Mouse (Mus musculus) neural tube, embryonic 10.5 days (tissue): ENCODE results near the gene Hyal1.

Source experiments
- DNase-seq: peaks from one replicate; pipeline ENCODE4 v3.0.0-alpha.2; 2017; ENCODE audit warnings: low spot score; ENCODE audit errors: extremely low spot score

The Hyal1 gene

DNA sequence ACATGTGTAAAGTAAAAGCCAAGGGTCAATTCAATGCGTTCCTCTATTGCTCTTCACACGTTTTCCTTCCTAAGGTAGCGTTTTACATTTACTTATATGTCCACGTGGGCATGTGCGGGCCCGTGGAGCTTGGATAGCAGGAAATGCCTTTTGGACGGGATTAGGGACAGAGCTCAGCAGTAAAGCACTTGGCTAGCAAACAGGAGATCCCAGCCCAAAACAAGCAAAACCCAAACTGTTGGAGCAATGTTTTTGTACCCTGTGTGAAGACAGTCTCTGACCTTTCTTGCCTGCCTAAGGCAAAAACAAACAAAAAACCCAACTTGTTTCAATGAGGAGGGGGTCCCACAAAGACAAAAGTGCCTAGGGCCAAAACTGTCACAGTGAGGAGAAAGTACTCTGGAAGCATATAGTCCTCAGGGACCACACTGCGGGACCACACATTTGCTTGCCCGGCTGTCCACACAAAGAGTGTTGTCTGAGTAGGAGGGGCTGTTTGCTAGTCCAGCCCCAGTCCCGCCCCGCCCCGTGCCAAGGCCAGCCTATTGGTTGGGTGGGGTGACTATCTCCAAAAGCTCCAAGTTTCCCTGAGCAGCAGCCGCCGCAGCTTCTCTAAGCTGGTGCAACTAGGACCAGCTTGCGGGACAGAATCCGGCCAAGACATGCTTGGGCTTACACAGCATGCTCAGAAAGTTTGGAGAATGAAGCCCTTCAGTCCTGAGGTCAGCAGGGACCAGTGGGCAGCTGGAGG is at the start of gene Hyal1:
TSS of gene Hyal1 (plus strand) at position 571 of the 751 bp plus-strand sequence.
- DNase-seq = peak; percentile 83

GRCm38 (mm10) chr9:107533791-107534407 is 42.8 kb upstream of the Hyal1 start, which contains the start of gene Tmem115:
Tmem115 (plus strand) TSS chr9:107533945.
- peak; percentile 88 for DNase-seq

DNA sequence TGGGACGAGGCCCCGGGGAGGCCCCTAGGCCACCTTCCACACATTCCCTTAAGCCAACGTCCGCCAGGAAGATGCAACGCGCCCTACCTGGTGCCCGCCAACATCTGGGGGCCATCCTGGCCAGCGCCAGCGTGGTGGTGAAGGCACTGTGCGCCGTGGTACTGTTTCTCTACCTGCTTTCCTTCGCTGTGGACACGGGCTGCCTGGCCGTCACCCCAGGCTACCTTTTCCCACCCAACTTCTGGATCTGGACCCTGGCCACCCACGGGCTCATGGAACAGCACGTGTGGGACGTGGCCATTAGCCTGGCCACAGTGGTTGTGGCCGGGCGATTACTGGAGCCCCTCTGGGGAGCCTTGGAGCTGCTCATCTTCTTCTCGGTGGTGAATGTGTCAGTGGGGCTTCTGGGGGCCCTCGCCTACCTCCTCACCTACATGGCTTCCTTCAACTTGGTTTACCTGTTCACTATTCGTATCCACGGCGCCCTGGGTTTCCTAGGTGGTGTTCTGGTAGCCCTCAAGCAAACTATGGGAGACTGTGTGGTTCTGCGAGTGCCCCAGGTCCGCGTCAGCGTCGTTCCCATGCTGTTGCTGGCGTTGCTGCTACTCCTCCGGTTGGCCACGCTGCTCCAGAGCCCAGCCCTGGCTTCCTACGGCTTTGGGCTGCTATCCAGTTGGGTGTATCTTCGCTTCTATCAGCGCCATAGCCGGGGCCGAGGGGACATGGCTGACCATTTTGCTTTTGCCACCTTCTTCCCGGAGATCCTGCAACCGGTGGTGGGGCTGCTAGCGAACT is 42.1 kb upstream of the Hyal1 start:
- DNase-seq = peak; percentile 48

DNA sequence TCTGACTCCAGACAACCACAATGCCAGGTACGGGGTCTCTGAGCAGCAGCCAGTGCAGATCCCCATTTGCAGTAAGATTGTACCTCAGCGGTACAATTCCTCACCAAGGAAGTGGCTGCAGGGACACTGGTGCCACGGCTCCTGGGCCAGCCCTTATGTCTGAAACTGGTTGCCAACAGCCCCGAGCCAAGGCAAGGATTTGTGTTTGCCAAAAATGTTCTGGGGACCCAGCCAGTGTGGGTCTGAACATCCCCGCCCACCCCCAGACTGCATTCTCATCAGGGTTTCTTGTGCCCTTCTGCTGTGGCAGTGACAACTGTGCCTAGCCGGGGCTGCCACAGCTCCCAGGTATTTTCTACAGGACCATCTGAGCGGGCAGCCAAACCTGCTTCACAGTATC is 38.5 kb upstream of the Hyal1 start:
- no peak for DNase-seq

GRCm38 (mm10) chr9:107538711-107539110 is 38.0 kb upstream of the Hyal1 start:
- DNase-seq = no peak

DNA sequence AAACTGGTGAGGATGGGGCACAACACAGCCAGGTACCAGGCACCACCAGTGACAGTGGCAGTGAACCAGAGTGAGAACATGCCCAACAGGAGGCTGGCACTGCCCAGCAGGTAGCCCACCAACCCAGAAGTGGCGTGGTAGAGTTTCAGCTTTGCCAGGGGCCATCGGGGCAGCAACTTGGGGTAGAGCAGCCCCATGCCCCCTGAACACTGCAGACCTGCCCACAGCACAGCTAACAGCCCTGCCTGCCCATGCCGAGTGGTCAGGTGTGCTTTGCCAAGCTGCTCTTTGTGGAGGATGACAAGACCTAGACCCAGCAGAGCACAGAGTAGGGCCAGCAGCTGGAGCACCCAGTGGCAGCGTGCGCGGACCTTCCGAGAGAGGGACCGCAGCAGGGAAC is 36.8 kb upstream of the Hyal1 start:
- no peak for DNase-seq

DNA sequence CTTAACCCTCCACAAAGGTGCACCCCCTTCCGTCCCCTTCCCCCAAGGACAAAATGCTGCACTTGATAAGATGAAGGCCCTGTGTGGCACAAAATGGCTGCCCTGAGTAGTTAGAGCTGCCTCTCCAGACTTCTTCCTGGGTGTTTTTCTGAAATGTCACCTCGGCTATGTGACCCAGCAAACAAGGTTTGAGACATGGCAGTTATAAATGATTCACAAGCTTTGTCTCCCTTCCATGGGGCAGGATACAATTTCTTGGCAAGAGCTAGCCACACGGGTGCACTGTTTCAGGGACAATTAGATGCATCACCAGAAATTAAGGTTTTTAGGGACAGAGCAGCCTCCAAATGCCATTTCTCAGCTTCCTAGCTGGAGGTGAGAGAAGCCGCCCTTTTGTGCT is 36.3 kb upstream of the Hyal1 start:
- no peak for DNase-seq

GRCm38 (mm10) chr9:107541005-107541404 is 35.7 kb upstream of the Hyal1 start:
- DNase-seq = no peak

DNA sequence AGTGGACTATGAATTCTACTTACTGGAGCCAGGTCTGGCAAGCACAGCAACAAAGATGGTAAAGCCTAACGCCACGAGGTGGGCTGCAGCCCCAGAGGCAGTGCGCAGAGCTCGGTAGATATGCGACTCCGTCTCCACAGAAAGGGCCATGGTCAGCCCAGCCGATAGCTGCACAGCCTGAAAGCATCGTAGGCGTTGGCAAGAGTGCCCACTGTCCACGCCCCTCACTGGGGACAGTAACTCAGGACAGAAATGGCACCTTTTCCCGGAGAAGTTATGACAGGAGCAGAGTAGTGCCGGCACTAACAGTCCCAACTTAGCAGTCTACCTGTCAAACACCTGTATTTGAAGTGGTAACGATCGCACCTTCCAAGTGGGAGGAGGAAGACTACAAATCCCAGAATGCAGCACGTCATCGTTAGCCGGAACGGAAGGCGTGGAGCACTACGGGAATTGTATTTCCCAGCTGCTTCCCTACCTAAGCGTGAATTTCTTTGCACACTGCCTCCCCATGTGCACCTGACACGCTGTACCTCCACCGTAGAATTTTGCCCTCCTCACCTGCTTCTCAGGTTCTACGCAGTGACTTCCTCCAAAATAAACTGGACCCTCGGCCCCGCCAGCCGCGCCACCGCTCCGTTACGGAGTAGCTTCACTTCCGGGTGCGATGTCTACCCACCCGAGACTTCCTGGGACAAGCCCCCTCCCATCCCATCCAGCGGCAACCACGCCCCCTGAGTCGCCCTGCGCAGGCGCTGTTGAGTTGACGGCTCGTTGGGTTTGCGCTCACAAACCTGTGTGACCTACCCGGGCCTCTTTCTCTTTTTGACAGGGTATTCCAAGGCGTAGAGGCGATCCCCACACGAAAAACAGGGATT is 35.0 kb upstream of the Hyal1 start, which contains the start of the genes Cyb561d2 and Nprl2:
TSS of gene Cyb561d2 (minus strand) at position 720 of the 878 bp plus-strand sequence.
TSS of gene Nprl2 (plus strand) at position 753 of the 878 bp plus-strand sequence.
- DNase-seq = peak; percentile 95

DNA sequence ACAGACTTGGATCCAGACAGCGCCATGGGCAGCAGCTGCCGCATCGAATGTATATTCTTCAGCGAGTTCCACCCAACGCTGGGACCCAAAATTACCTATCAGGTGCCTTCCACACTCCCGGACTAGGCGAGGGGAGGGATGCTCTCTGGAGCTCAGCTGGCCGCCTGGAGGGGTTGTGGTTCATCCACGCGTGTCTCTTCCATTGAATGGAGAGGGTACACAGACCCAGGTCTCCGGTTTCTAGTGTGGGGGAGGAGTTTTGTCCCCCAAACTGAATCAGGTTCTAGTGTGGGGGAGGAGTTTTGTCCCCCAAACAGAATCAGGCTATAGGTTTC is 34.4 kb upstream of the Hyal1 start:
- no peak for DNase-seq

DNA sequence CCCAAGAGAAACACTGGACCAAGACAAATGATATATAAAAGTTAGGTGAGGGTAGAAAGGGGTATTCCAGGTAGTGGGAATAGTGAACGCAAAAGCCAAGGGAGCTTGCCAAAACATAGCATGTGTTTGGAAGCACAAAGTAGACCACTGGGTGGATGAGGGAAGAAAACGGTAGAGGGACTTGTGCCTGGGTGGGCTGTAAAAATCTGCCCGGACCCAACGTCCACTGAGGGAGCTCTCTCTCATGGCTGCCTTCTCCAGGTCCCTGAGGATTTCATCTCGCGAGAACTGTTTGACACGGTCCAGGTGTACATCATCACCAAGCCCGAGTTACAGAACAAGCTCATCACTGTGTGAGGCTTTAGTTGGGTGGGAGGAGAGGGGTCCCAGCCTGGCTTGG is 34.0 kb upstream of the Hyal1 start:
- DNase-seq = no peak

DNA sequence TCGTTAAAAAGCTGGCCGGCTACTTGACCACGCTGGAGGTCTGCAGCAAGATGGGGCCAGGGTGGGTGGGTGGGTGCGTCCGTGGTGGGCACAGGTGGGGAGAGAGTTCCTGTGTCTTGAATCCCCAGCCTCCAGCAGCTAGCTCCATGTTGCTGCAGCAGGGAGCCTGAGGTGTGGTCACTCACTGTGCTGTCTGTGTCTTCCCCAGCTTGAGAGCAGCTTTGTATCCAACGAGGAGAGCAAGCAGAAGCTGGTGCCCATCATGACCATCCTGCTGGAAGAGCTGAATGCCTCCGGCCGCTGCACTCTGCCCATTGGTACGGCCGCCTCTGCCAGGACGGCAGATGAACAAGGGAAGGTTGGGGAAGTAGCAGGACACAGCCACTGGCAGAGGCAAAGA is 33.4 kb upstream of the Hyal1 start:
- DNase-seq = no peak

DNA sequence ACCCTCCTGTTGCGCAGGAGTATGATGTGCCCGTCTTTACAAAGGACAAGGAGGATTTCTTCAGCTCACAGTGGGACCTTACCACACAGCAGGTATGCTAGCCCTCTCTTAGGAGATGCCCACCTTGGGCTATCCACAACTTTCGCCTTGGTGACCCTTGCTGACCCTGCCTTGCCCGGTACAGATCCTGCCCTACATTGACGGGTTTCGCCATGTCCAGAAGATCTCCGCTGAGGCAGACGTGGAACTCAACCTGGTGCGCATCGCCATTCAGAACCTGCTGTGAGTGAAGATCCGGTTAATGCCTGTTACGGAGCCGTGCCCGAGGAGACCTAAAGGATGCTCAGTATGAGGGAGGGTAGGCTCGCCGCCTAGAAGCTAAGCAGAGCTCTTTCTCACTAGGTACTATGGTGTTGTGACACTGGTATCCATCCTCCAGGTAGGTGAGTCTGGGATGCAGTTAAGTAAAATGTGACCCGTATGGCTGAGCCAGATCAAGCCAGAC is 32.5 kb upstream of the Hyal1 start:
- no peak for DNase-seq

DNA sequence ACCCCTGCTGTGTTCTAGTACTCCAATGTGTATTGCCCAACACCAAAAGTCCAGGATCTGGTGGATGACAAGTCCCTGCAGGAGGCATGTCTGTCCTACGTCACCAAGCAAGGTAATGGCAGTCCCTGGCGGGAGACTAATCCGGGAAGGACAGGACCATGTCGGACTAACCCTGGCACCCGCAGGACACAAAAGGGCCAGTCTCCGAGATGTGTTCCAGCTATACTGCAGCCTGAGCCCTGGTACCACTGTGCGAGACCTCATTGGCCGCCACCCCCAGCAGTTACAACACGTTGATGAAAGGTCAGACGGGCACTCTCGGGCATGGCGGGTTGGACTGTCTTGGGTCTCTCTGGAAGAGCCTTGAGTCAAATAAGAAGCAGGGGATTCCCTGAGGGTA is 32.0 kb upstream of the Hyal1 start:
- DNase-seq = no peak

DNA sequence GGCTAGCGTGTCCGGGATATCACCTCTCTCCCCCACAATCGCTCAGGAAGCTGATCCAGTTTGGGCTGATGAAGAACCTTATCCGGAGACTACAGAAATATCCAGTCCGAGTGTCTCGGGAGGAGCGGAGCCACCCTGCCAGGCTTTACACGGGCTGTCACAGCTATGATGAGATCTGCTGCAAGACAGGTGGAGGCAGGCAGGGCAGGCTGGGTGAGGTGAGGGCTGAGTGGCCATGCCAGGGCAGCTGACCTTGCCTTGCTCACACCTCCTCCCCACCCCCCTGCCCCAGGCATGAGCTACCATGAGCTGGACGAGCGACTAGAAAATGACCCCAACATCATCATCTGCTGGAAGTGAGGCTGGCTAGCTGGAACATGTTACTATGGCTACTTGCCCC is 31.5 kb upstream of the Hyal1 start:
- no peak for DNase-seq

GRCm38 (mm10) chr9:107545602-107546001 is 31.1 kb upstream of the Hyal1 start:
- DNase-seq = peak; percentile 82

DNA sequence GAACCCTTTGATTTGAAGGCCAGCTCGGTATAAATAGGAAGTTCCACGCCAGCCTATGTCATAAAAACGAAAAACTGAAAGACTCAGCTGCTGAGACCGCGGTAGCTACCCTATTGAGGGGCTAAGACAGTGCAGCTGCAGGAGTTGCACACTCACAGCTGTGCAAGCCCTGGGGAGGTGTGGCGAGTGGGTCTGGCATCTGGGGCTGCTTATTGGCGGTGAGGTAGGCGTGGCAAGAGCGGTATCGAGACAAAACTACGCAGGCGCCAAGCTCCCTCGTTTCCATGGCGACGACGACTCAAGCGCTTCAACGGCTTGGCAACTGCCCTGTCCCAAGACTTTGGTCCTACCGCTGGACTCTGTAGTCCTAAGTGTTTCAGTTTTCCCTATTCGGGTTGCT is 29.7 kb upstream of the Hyal1 start, which contains the start of gene Zmynd10:
TSS of gene Zmynd10 (plus strand) at position 273 of the 400 bp plus-strand sequence.
- peak; percentile 86 for DNase-seq

DNA sequence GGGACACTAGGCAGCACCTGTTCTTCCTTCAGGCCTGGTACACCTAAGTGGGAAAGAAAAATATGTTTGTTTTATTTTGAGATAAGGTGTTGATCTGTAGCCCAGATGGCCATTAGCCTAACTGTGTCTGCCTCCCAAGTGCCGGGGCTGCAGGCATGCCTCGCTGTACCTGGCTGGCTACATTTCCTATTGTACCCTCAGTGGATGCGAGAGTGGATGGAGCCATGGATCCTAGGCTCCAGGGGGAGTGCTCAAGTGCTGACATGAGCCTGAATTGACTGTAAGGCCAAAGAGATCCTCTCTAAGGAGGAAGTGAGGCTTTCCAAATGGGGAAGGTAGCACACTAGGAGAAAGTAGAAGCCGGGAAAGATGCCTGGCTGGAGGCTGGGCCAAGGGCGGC is 28.8 kb upstream of the Hyal1 start:
- no peak for DNase-seq

DNA sequence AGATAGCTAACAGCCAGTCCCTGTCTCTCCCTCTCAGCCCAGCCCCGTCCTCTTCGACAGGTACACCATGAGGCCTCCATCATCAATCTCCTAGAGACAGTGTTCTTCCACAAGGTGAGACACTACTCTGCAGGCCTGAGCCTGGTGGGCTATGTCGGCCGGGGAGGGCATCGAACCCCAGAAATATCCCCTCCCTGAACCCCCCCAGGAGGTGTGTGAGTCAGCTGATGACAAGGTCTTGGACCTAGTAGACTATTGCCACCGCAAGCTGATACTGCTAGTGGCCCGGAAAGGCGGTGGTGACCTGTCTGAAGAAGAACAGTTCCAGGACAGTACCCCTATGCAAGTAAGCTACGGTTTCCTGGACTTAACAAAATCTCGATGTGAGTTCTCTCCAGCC is 27.9 kb upstream of the Hyal1 start:
- no peak for DNase-seq

GRCm38 (mm10) chr9:107549297-107550074 is 27.2 kb upstream of the Hyal1 start:
- no peak for DNase-seq
